Mouse (Mus musculus): ENCODE data around the gene Dgkd.

DNA sequence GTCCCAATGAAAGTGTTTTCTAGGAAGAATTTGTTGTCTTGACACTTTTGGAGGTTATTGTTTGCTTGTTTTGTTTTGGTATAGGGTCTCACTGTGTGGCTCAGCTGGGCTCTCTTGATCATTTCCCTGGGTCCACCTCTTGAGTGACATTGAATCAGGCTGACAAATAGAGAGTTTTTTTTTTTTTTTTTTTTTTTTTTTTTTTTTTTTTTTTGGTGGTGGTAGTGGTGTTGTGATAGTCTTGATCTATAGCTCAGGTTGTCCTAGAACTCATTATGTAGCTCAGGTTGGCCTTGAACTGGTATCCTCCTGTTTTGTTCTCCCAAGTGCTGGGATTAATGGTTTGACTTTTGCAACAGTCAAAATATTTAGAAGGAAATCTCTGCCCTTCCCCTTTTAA, 11.8 kb downstream of the Dgkd start:
- no peak for TF ChIP-seq POLR2A (IDR thresholded peaks at IDR 0.05; ENCODE audit: low read depth, low read length)
- TF ChIP-seq CTCF (IDR thresholded peaks at IDR 0.05; ENCODE audit: extremely low read depth, insufficient read length, insufficient replicate concordance, low read depth, low read length): no peak

Measured in small intestine, adult 2 months (tissue).